Mouse (Mus musculus) gastrocnemius, postnatal 14 days (tissue): ENCODE results near the gene Ubtfl1. TPM values are rescaled to one million over a fixed set of nuclear protein-coding genes. Genes with fewer than 3 reads are reported as not detected.
"Not testable (repeated sequence)": the region's sequence is repeated elsewhere in the genome, so short reads cannot be mapped to it uniquely, and the experiment has no call there.

Experiments used
- DNase-seq: peaks from one replicate; pipeline ENCODE4 v3.0.0; 2021; ENCODE audit warnings: mixed read lengths
- intact Hi-C: fragments of 180-260 bp; cut with DNase I; formaldehyde crosslinking; loops from one replicate; pipeline ENCODE4 v1.15.1; 2025; ENCODE audit warnings: low total_unique reads
- long read RNA-seq, 2 experiments: library from polyadenylated mRNA; stranded (forward); transcript quantifications; one replicate each; pipeline ENCODE4 v2.0.0; 2021
- microRNA-seq, 2 experiments: library from miRNA; unstranded; fragments of <30 nt; microRNA quantifications; one replicate each; pipeline ENCODE4 v1.2.0; 2021
- total RNA-seq, 2 experiments: library from RNA; stranded (reverse); gene quantifications; 2 replicates each; pipeline ENCODE4 v1.2.3; 2021

The Ubtfl1 gene
- total RNA-seq, result not detected
- long read RNA-seq, experiment 1, result 0 reads
- long read RNA-seq, experiment 2, result 0 reads

DNA sequence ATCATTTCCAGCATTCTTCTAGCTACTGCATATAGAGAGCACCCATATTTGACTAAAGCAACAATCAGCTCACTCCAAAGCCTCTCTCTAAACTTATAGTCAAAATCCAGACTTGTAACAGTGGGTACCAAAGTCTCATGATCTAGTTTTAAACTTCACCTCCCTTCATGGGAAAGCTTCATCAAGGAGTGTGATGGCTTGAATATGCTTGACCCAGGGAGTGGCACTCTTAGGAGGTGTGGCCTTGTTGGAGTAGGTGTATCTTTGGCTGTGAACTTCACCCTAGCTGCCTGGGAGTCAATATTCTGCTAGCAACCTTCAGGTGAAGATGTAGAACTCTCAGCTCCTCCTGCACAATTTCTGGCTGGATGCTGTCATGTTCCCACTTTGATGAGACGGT is at the start of gene Ubtfl1:
Ubtfl1 (plus strand) TSS at position 301 of the 400 bp plus-strand sequence.
- intact Hi-C loops, result no loop called here

DNA sequence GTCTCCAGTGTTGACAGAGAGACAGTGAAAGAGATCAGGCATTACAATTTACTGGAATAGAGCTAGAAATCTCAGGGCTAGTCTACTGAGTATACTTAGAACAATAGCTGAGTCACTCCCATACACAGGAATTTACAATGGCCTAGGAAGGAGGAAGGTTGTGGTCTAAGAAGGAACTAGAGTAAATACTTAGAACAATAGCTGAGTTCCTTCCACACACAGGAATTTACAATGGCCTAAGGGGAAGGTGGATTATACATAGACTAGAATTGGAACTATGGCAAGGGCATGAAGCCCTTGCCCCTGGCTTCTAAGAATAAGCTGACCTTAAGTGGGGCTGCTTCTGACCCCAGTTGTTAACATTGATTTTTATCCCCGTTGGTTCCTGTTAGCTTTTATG is 31.2 kb upstream of the Ubtfl1 start:
- intact Hi-C loops, DNase-seq: not testable (repeated sequence)

More for the DNA sequence above, at the start of gene Ubtfl1:
- no peak for DNase-seq

DNA sequence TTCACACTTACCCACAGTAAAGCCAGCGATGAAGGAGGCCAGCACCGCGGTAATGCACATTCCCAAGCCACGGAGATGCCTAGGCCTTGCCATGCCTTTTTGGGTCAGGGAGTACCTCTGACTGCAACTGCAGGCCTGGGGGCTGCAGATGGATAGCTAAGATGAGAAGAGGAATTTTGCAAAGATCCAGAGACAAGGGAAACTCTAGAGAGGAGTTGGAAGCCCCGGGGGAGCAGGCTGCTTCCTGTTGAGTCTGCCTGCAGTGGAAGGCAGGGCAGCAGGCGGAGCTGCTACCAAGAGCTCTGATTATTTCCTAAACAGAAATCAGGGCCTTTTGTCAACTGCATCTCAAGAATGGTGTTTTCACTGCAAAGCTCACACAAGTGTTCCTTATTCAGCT is 18.4 kb upstream of the Ubtfl1 start:
- intact Hi-C loops, result no loop called here

GRCm38 (mm10) chr9:18399629-18400028 is 4.6 kb upstream of the Ubtfl1 start:
- DNase-seq, result no peak
- intact Hi-C loops, result no loop called here

More for the DNA sequence above, 18.4 kb upstream of the Ubtfl1 start:
- DNase-seq, result peak; percentile 28

DNA sequence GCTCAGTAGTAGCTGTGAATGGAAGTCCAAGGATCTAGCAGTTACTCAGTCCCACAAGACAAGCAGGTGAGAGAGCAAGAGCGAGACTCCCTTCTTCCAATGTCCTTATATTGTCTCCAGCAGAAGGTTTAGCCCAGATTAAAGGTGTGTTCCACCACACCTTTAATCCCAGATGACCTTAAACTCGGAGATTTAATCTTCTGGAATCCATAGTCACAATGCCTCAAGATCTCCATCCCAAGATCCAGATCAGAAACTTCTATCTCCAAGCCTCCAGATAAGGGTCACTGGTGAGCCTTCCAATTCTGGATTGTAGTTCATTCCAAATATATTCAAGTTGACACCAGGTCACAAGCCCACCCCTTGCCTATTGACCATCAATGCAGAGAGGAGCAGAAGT is 1.3 kb upstream of the Ubtfl1 start, which contains the start of gene Naalad2:
Naalad2 (minus strand) TSS at position 101 of the 400 bp plus-strand sequence.
- DNase-seq, intact Hi-C loops: not testable (repeated sequence)

GRCm38 (mm10) chr9:18412371-18412770 is 8.2 kb downstream of the Ubtfl1 start:
- intact Hi-C loops, DNase-seq: not testable (repeated sequence)

GRCm38 (mm10) chr9:18430354-18430753 is 26.1 kb downstream of the Ubtfl1 start, which contains the start of gene Mbd3l2:
Gene Mbd3l2 (plus strand): TSS chr9:18430654.
- intact Hi-C loops, result no loop called here
- no peak for DNase-seq

DNA sequence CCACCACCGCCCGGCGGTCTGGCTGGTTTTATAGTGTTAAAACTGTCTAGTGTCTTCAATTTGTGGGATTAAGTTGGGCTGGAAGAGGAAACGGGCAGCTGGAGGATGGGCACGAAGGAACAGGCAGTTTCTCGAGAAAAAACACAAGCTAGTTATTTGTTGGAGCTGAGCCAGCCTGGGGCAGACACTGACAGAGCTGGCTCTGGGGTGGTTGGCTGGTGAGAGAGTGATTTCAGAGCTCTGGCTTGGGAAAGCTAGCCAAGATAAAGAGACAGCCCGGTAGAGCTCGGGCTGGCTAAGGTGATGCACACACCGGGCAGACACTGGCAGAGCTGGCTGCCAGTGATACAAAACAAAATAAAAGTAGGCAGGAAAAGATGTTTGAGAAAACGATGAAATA is 27.5 kb downstream of the Ubtfl1 start:
- intact Hi-C loops, result no loop called here
- no peak for DNase-seq

- intact Hi-C loops, result no loop called here
- DNase-seq, result no peak
Measured at GRCm38 (mm10) chr9:18456520-18456919, 52.3 kb downstream of the Ubtfl1 start.

Small RNA genes lying within 50 kb of the gene (microRNA-seq; reads per million reads assigned to microRNA genes)
- 0 reads per million in 2 experiments for gene Gm22854

Other genes with a start within 250 kb of the Ubtfl1 start
- 10 to 100 TPM; 39.3 to 41.3 TPM for gene Chordc1, start 112.3 kb upstream of the Ubtfl1 start, total RNA-seq
- gene Naalad2, start 1.4 kb upstream of the Ubtfl1 start, total RNA-seq, result 1 to 10 TPM; 7.5 to 9.9 TPM
- not detected for gene Mbd3l2, start 26.2 kb downstream of the Ubtfl1 start, total RNA-seq
- 1 to 10 TPM in 1 of 2 experiments, under 1 TPM in 1; 0.78 to 1.3 TPM for gene Zfp558, start 73.8 kb downstream of the Ubtfl1 start, total RNA-seq
- not detected for gene Mbd3l1, start 73.9 kb downstream of the Ubtfl1 start, total RNA-seq